Mouse (Mus musculus) right cerebral cortex, postnatal 4 days (tissue): ENCODE results near the gene 3110082I17Rik.

Experiments
- DNase-seq: peaks from one replicate; pipeline ENCODE4 v3.0.0-alpha.2; 2022

The 3110082I17Rik gene

GRCm38 (mm10) chr5:139374841-139375240 lies 85.5 kb downstream of the 3110082I17Rik start:
- DNase-seq, result no peak

GRCm38 (mm10) chr5:139373889-139374444 lies 86.4 kb downstream of the 3110082I17Rik start:
- DNase-seq, result no peak

GRCm38 (mm10) chr5:139373126-139373525 lies 87.2 kb downstream of the 3110082I17Rik start:
- DNase-seq, result no peak

GRCm38 (mm10) chr5:139371631-139372401 lies 88.5 kb downstream of the 3110082I17Rik start:
- peak; percentile 89 for DNase-seq

- no peak for DNase-seq
Measured at GRCm38 (mm10) chr5:139371118-139371517, 89.2 kb downstream of the 3110082I17Rik start.

- DNase-seq, result no peak
Measured at GRCm38 (mm10) chr5:139370336-139370735, 90.0 kb downstream of the 3110082I17Rik start.

GRCm38 (mm10) chr5:139368638-139369320 lies 91.5 kb downstream of the 3110082I17Rik start:
- no peak for DNase-seq

GRCm38 (mm10) chr5:139367884-139368458 lies 92.4 kb downstream of the 3110082I17Rik start:
- DNase-seq, result no peak

GRCm38 (mm10) chr5:139366484-139366883 lies 93.8 kb downstream of the 3110082I17Rik start:
- DNase-seq, result no peak

GRCm38 (mm10) chr5:139365827-139366226 lies 94.5 kb downstream of the 3110082I17Rik start:
- no peak for DNase-seq

- peak; percentile 34 for DNase-seq
Measured at GRCm38 (mm10) chr5:139364911-139365571, 95.3 kb downstream of the 3110082I17Rik start.

GRCm38 (mm10) chr5:139364260-139364910 lies 95.9 kb downstream of the 3110082I17Rik start:
- DNase-seq, result peak; percentile 97

- no peak for DNase-seq
Measured at GRCm38 (mm10) chr5:139363858-139364257, 96.5 kb downstream of the 3110082I17Rik start.

GRCm38 (mm10) chr5:139359244-139359643 lies 101.1 kb downstream of the 3110082I17Rik start:
- DNase-seq, result no peak

GRCm38 (mm10) chr5:139358653-139359052 lies 101.7 kb downstream of the 3110082I17Rik start:
- DNase-seq, result no peak

- peak; percentile 74 for DNase-seq
Measured at GRCm38 (mm10) chr5:139355235-139355772, 105.0 kb downstream of the 3110082I17Rik start.

GRCm38 (mm10) chr5:139353946-139354345 lies 106.4 kb downstream of the 3110082I17Rik start:
- DNase-seq, result no peak

- peak; percentile 45 for DNase-seq
Measured at GRCm38 (mm10) chr5:139353496-139353895, 106.8 kb downstream of the 3110082I17Rik start.

GRCm38 (mm10) chr5:139352317-139352716 lies 108.0 kb downstream of the 3110082I17Rik start, which contains the start of gene Cyp2w1:
Cyp2w1 (plus strand) TSS chr5:139352617.
- no peak for DNase-seq

- no peak for DNase-seq
Measured at GRCm38 (mm10) chr5:139351628-139352027, 108.7 kb downstream of the 3110082I17Rik start.

GRCm38 (mm10) chr5:139351134-139351533 lies 109.2 kb downstream of the 3110082I17Rik start, which contains the start of gene Cox19:
Cox19 (minus strand) TSS chr5:139351418.
- DNase-seq, result no peak

- DNase-seq, result no peak
Measured at GRCm38 (mm10) chr5:139349713-139350112, 110.6 kb downstream of the 3110082I17Rik start.
